Mouse (Mus musculus) testis, adult 2 months (tissue): ENCODE data around the gene Atg7. TPM values are rescaled to one million over a fixed set of nuclear protein-coding genes. Genes with fewer than 3 reads are reported as not detected.

Experiments
- H3K27ac ChIP-seq: fragments of 200-500 bp; 2 replicates; pipeline ENCODE4 v1.5.1; 2012; ENCODE audit warnings: low read depth, low read length; ENCODE audit not compliant: control insufficient read depth, insufficient read depth
- H3K27me3 ChIP-seq: fragments of 200-500 bp; 2 replicates; pipeline ENCODE4 v1.6.1; 2012; ENCODE audit warnings: mild to moderate bottlenecking, low read length, moderate library complexity; ENCODE audit not compliant: control insufficient read depth, insufficient read depth
- H3K36me3 ChIP-seq: fragments of 200-500 bp; 2 replicates; pipeline ENCODE4 v1.6.1; 2012; ENCODE audit warnings: mild to moderate bottlenecking, low read length; ENCODE audit not compliant: control insufficient read depth, insufficient read depth
- H3K4me1 ChIP-seq: fragments of 200-500 bp; 2 replicates; pipeline ENCODE4 v1.6.1; 2012; ENCODE audit warnings: low read length; ENCODE audit not compliant: control insufficient read depth, insufficient read depth
- H3K4me3 ChIP-seq: fragments of 200-500 bp; 2 replicates; pipeline ENCODE4 v1.5.1; 2012; ENCODE audit warnings: low read depth, mild to moderate bottlenecking, low read length, moderate library complexity, mixed read lengths; ENCODE audit not compliant: control insufficient read depth
- CTCF ChIP-seq: fragments of 200-500 bp; IDR thresholded peaks from 2 replicates; pipeline ENCODE4 v1.5.1; 2012; ENCODE audit warnings: low read depth, mild to moderate bottlenecking, inconsistent platforms, low read length, moderate library complexity; ENCODE audit not compliant: control insufficient read depth, insufficient read depth, insufficient replicate concordance
- POLR2A ChIP-seq: fragments of 200-500 bp; IDR thresholded peaks from 2 replicates; pipeline ENCODE4 v1.6.1; 2012; ENCODE audit warnings: low read depth, mild to moderate bottlenecking, inconsistent platforms, low read length, moderate library complexity; ENCODE audit not compliant: control insufficient read depth
- polyA plus RNA-seq: library from polyadenylated mRNA; depleted of rRNA; stranded (reverse); fragments of >200 nt; gene quantifications from 2 replicates; pipeline ENCODE4 v1.2.3, GENCODE M21; 2012

The Atg7 gene
- polyA plus RNA-seq, 1 experiment, result 52.0 TPM

GRCm38 (mm10) chr6:114746439-114746974 lies 103.6 kb downstream of the Atg7 start:
- H3K4me1 ChIP-seq, result no peaks in the 10 kb centered on the region
- H3K36me3 ChIP-seq, result no peaks in the 10 kb centered on the region
- H3K27me3 ChIP-seq, result no peaks in the 10 kb centered on the region
- H3K4me3 ChIP-seq, result no peak overlapping the region
- no peak overlapping the region for H3K27ac ChIP-seq
- TF ChIP-seq POLR2A (no peak), CTCF (no peak)

GRCm38 (mm10) chr6:114748419-114748818 lies 105.5 kb downstream of the Atg7 start:
- Histone ChIP-seq H3K4me3 (no peak overlapping the region), H3K27me3 (no peaks in the 10 kb centered on the region), H3K36me3 (no peaks in the 10 kb centered on the region), H3K4me1 (no peaks in the 10 kb centered on the region), H3K27ac (no peak overlapping the region)
- no peak for TF ChIP-seq POLR2A
- no peak for TF ChIP-seq CTCF

GRCm38 (mm10) chr6:114748882-114749281 lies 106.0 kb downstream of the Atg7 start:
- no peak for TF ChIP-seq POLR2A
- TF ChIP-seq CTCF, result no peak
- H3K27me3 ChIP-seq, result no peaks in the 10 kb centered on the region
- H3K4me1 ChIP-seq, result no peaks in the 10 kb centered on the region
- no peaks in the 10 kb centered on the region for H3K36me3 ChIP-seq
- H3K4me3 ChIP-seq, result no peak overlapping the region
- H3K27ac ChIP-seq, result no peak overlapping the region

GRCm38 (mm10) chr6:114758795-114759194 lies 115.9 kb downstream of the Atg7 start:
- Histone ChIP-seq H3K36me3 (no peaks in the 10 kb centered on the region), H3K4me1 (no peaks in the 10 kb centered on the region), H3K27ac (no peak overlapping the region), H3K4me3 (no peak overlapping the region), H3K27me3 (no peaks in the 10 kb centered on the region)
- TF ChIP-seq POLR2A (no peak), CTCF (no peak)

GRCm38 (mm10) chr6:114766314-114766713 lies 123.4 kb downstream of the Atg7 start:
- Histone ChIP-seq H3K27ac (no peak overlapping the region), H3K27me3 (no peaks in the 10 kb centered on the region), H3K4me3 (no peak overlapping the region), H3K36me3 (no peaks in the 10 kb centered on the region), H3K4me1 (no peaks in the 10 kb centered on the region)
- TF ChIP-seq POLR2A (no peak), CTCF (no peak)

- H3K4me1 ChIP-seq, result no peaks in the 10 kb centered on the region
- no peak overlapping the region for H3K27ac ChIP-seq
- no peak overlapping the region for H3K4me3 ChIP-seq
- H3K36me3 ChIP-seq, result no peaks in the 10 kb centered on the region
- H3K27me3 ChIP-seq, result no peaks in the 10 kb centered on the region
- TF ChIP-seq POLR2A (no peak), CTCF (no peak)
These were observed 124.8 kb downstream of the Atg7 start for GRCm38 (mm10) chr6:114767710-114768109.

- H3K4me3 ChIP-seq, result no peak overlapping the region
- no peaks in the 10 kb centered on the region for H3K4me1 ChIP-seq
- no peak overlapping the region for H3K27ac ChIP-seq
- no peaks in the 10 kb centered on the region for H3K27me3 ChIP-seq
- H3K36me3 ChIP-seq, result no peaks in the 10 kb centered on the region
- TF ChIP-seq POLR2A (no peak), CTCF (no peak)
These were observed 127.4 kb downstream of the Atg7 start for GRCm38 (mm10) chr6:114770337-114770736.

GRCm38 (mm10) chr6:114771502-114771901 lies 128.6 kb downstream of the Atg7 start:
- Histone ChIP-seq H3K27me3 (no peaks in the 10 kb centered on the region), H3K27ac (no peak overlapping the region), H3K4me1 (no peaks in the 10 kb centered on the region), H3K4me3 (no peak overlapping the region), H3K36me3 (no peaks in the 10 kb centered on the region)
- TF ChIP-seq CTCF (no peak), POLR2A (no peak)
